Mouse (Mus musculus) hindbrain, embryonic 13.5 days (tissue): ENCODE data around the gene Apoc4. TPM values are rescaled to one million over a fixed set of nuclear protein-coding genes. Genes with fewer than 3 reads are reported as not detected.

ENCODE experiments used
- ATAC-seq: fragments of 200-750 bp; cut with Nextera tagmentation; 2 replicates; pipeline ENCODE4 v1.8.0; 2017; ENCODE audit warnings: moderate TSS enrichment; ENCODE audit not compliant: low FRiP score
- H3K27ac ChIP-seq: fragments of 300-500 bp; sonication (generic); 2 replicates; pipeline ENCODE4 v1.5.1; 2015; ENCODE audit warnings: inconsistent platforms, mild to moderate bottlenecking, moderate library complexity
- H3K27me3 ChIP-seq: fragments of 300-500 bp; sonication (generic); 2 replicates; pipeline ENCODE4 v1.6.1; 2015; ENCODE audit warnings: mild to moderate bottlenecking, inconsistent platforms
- H3K36me3 ChIP-seq: fragments of 300-500 bp; sonication (generic); 2 replicates; pipeline ENCODE4 v1.6.1; 2015; ENCODE audit warnings: mild to moderate bottlenecking, inconsistent platforms
- H3K4me1 ChIP-seq: fragments of 300-500 bp; sonication (generic); replicated peaks from 2 replicates; pipeline ENCODE4 v1.6.1; 2015; ENCODE audit warnings: inconsistent platforms
- H3K4me2 ChIP-seq: fragments of 300-500 bp; sonication (generic); 2 replicates; pipeline ENCODE4 v1.6.1; 2015; ENCODE audit warnings: inconsistent platforms, mild to moderate bottlenecking, moderate library complexity
- H3K4me3 ChIP-seq: fragments of 300-500 bp; sonication (generic); 2 replicates; pipeline ENCODE4 v1.5.1; 2015; ENCODE audit warnings: mild to moderate bottlenecking, inconsistent platforms
- H3K9ac ChIP-seq: fragments of 300-500 bp; sonication (generic); 2 replicates; pipeline ENCODE4 v1.6.1; 2015; ENCODE audit warnings: mild to moderate bottlenecking, inconsistent platforms
- H3K9me3 ChIP-seq: fragments of 300-500 bp; sonication (generic); 2 replicates; pipeline ENCODE4 v1.6.1; 2016; ENCODE audit warnings: inconsistent platforms
- WGBS: fragments of 180-500 bp; shearing (Covaris S2); methylation state at CpG from one replicate; pipeline ENCODE4 v1.1.7; 2015; 5-methylcytosine and 5-hydroxymethylcytosine counted together
- polyA plus RNA-seq: library from polyadenylated mRNA; unstranded; fragments of >200 nt; fragmentation: Nextera tagmentation; extraction: Ambion mirVana; gene quantifications from 2 replicates; pipeline ENCODE4 v1.2.1, GENCODE M21; 2015

The Apoc4 gene
- polyA plus RNA-seq, 1 experiment from 2014 or later = not detected

GRCm38 (mm10) chr7:19697949-19698906 is 16.9 kb upstream of the Apoc4 start:
- Histone ChIP-seq H3K27me3 (peaks cover 12% of the 10 kb centered on the region; the same call in 1 of the 2 replicates), H3K27ac (peak overlapping the region; percentile 19; the same call in 1 of the 2 replicates), H3K36me3 (peaks cover 22% of the 10 kb centered on the region), H3K4me2 (peak overlapping the region; percentile 58), H3K4me1 (peaks cover 26% of the 10 kb centered on the region), H3K9me3 (no peaks in the 10 kb centered on the region), H3K9ac (peak overlapping the region; percentile 68), H3K4me3 (peak overlapping the region; percentile 35)
- 0 out of 2 replicates have a peak, but pooled peaks have one; percentile 3 for ATAC-seq
- WGBS = 2% methylated on average over 28 of the region's 28 CpGs

- WGBS = 96% methylated on average over 34 of the region's 34 CpGs
- Histone ChIP-seq H3K9me3 (no peaks in the 10 kb centered on the region), H3K4me2 (no peak overlapping the region), H3K9ac (no peak overlapping the region), H3K4me1 (peaks cover 30% of the 10 kb centered on the region), H3K27ac (no peak overlapping the region), H3K4me3 (no peak overlapping the region), H3K36me3 (peaks cover 10% of the 10 kb centered on the region), H3K27me3 (peaks cover 12% of the 10 kb centered on the region; the same call in 1 of the 2 replicates)
- ATAC-seq = no peak
Observed at GRCm38 (mm10) chr7:19696336-19696873, 15.1 kb upstream of the Apoc4 start.

DNA sequence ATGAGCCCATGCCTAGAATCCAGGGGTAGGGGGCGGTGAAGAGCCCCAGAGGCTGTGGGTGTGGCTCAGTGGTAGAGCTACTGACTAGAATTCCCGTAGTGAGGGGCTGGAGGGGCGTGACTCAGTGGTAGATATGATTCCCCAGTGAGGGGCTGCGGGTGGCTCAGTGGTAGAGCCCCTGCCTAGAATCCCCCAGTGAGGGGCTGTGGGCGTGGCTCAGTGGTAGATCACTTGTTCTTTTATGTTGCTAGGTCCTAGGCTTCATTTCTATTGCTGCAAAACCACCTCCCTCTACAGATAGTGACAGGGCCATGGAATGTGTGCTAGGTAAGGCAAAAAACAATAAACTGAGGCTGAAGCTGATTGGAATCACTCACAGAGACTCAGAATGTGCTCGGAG is 14.6 kb upstream of the Apoc4 start:
- Histone ChIP-seq H3K27me3 (peaks cover 12% of the 10 kb centered on the region; the same call in 1 of the 2 replicates), H3K9me3 (no peaks in the 10 kb centered on the region), H3K4me3 (no peak overlapping the region), H3K36me3 (peaks cover 8% of the 10 kb centered on the region), H3K4me1 (peaks cover 29% of the 10 kb centered on the region), H3K9ac (no peak overlapping the region), H3K4me2 (no peak overlapping the region), H3K27ac (no peak overlapping the region)
- no peak for ATAC-seq
- WGBS = 87% methylated on average over 6 of the region's 6 CpGs

DNA sequence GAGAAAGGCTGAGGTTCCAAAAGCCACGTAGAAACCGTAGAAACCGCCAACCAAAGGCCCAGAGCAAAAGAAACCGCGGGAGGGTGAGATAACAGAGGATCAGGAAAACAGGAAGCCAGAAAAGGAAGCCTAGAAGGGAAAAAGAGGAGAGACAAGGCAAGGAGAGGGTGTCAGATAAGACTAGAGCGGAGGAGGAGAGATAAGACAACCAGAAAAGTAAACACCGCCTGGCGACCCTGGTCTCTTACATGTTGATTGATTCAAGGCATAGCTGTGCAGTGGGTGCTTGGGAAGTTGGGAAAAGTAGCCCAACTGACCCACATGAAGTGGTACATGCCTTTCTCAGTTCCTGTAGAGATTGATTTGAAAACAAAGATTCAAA is 13.9 kb upstream of the Apoc4 start:
- Histone ChIP-seq H3K4me3 (no peak overlapping the region), H3K9ac (no peak overlapping the region), H3K36me3 (peaks cover 8% of the 10 kb centered on the region), H3K27ac (no peak overlapping the region), H3K4me2 (no peak overlapping the region), H3K9me3 (no peaks in the 10 kb centered on the region), H3K4me1 (peaks cover 27% of the 10 kb centered on the region), H3K27me3 (peaks cover 12% of the 10 kb centered on the region; the same call in 1 of the 2 replicates)
- no peak for ATAC-seq
- WGBS = 59% methylated on average over 8 of the region's 8 CpGs

- H3K4me1 ChIP-seq = peaks cover 26% of the 10 kb centered on the region
- H3K9ac ChIP-seq = no peak overlapping the region
- H3K4me3 ChIP-seq = no peak overlapping the region
- no peak for ATAC-seq
- H3K36me3 ChIP-seq = peaks cover 8% of the 10 kb centered on the region
- H3K27me3 ChIP-seq = peaks cover 12% of the 10 kb centered on the region; the same call in 1 of the 2 replicates
- WGBS = 90% methylated on average over 10 of the region's 10 CpGs
- H3K27ac ChIP-seq = no peak overlapping the region
- H3K4me2 ChIP-seq = no peak overlapping the region
- no peaks in the 10 kb centered on the region for H3K9me3 ChIP-seq
Observed at GRCm38 (mm10) chr7:19694336-19695212, 13.3 kb upstream of the Apoc4 start.

GRCm38 (mm10) chr7:19693421-19693820 is 12.1 kb upstream of the Apoc4 start:
- WGBS = 26% methylated on average over 9 of the region's 10 CpGs
- no peak for ATAC-seq
- H3K36me3 ChIP-seq = peaks cover 8% of the 10 kb centered on the region
- H3K4me1 ChIP-seq = peaks cover 14% of the 10 kb centered on the region
- no peaks in the 10 kb centered on the region for H3K9me3 ChIP-seq
- no peak overlapping the region for H3K27ac ChIP-seq
- H3K4me3 ChIP-seq = no peak overlapping the region
- no peak overlapping the region for H3K9ac ChIP-seq
- 0 out of 2 replicates have a peak, but pooled peaks cover 7% of the 10 kb centered on the region for H3K27me3 ChIP-seq
- no peak overlapping the region for H3K4me2 ChIP-seq

DNA sequence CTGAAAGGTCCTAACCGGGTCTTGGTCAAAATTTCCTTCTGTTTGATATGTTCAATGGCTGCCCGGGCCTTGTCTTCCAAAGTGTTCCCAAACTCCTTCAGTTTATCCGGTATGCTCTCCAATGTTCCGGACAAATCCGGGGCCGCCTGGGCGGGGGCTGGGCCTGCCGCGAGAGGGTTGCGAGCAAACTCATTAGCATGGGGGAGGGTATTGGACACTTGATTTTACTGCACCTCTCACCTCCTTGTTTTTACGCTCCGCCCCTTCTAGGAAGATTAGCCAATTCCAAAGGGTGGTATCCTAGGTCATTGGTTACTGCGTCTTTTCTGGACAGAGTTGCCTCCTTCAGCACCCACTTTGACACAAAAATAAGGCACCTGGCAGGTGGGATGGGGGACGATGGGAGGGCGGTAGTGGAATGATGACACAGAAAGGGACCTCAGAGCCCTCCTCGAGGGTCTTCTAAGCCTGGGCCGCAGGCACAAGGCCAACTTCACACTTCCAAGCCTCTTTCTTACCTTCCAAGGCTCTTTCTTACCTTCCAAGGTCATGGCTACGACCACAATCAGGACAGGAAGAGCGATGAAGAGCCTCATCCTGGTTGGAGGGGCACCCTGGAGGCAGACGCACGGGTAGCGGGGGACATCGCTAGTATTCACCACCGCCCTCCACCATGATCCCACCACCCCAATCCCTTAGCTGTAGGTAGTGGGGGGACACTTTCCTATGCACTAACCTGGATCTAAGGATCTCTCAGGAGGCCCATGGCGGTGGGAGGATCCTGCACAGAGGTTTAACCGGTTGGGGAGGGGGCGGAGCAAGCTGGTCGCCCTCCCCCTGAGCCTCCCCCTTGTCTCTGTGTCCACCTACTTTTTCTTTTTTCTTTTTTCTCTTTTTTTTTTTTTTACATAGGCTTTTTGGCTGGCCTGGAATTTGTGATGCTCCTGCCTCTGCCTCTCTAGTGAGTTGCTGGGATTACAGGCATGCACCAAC is 10.9 kb upstream of the Apoc4 start, which contains the start of gene Apoc1:
TSS of gene Apoc1 (minus strand) at position 788 of the 993 bp plus-strand sequence.
- no peak within 1 kb of the TSS for H3K4me3 ChIP-seq
- no peaks in the 10 kb centered on the region for H3K9me3 ChIP-seq
- ATAC-seq = no peak
- no peak within 1 kb of the TSS for H3K4me2 ChIP-seq
- H3K9ac ChIP-seq = no peak within 1 kb of the TSS
- 53% methylated on average over 28 of the region's 28 CpGs for WGBS
- peaks cover 9% of the 10 kb centered on the region; the same call in 1 of the 2 replicates for H3K4me1 ChIP-seq
- peaks cover 8% of the 10 kb centered on the region for H3K36me3 ChIP-seq
- H3K27ac ChIP-seq = no peak within 1 kb of the TSS
- H3K27me3 ChIP-seq = no peaks in the 10 kb centered on the region

GRCm38 (mm10) chr7:19691434-19691833 is 10.2 kb upstream of the Apoc4 start:
- Histone ChIP-seq H3K27me3 (no peaks in the 10 kb centered on the region), H3K4me1 (peaks cover 9% of the 10 kb centered on the region; the same call in 1 of the 2 replicates), H3K4me2 (no peak overlapping the region), H3K9me3 (no peaks in the 10 kb centered on the region), H3K36me3 (peaks cover 4% of the 10 kb centered on the region), H3K9ac (no peak overlapping the region), H3K4me3 (no peak overlapping the region), H3K27ac (no peak overlapping the region)
- no peak for ATAC-seq
- 80% methylated on average over 6 of the region's 6 CpGs for WGBS

DNA sequence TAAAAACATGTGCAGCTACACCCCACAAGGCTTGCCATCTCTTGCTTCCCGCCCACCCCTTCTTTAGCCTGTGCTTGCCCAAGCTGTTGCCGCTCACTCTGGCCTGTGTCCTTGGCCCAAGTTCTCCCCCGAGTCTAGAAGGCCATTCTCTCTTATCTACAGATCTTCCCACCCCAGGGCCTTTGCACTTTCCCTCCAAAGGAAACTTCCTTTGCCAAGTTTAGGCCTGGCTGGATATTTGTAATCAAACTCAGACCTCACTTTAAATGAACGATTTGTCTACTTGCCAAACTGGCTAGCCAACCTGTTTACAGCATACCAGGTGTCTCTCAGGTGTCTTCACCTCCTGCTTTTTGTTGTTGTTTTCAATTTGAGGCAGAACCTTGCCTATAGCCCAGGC is 9.6 kb upstream of the Apoc4 start:
- Histone ChIP-seq H3K9ac (no peak overlapping the region), H3K4me1 (peaks cover 9% of the 10 kb centered on the region; the same call in 1 of the 2 replicates), H3K9me3 (no peaks in the 10 kb centered on the region), H3K4me3 (no peak overlapping the region), H3K4me2 (no peak overlapping the region), H3K27ac (no peak overlapping the region), H3K36me3 (no peaks in the 10 kb centered on the region), H3K27me3 (no peaks in the 10 kb centered on the region)
- ATAC-seq = no peak
- 94% methylated on average over 4 of the region's 4 CpGs for whole genome bisulfite sequencing

GRCm38 (mm10) chr7:19688611-19689010 is 7.3 kb upstream of the Apoc4 start:
- H3K9ac ChIP-seq = no peak overlapping the region
- peaks cover 8% of the 10 kb centered on the region; the same call in 1 of the 2 replicates for H3K4me1 ChIP-seq
- H3K27ac ChIP-seq = no peak overlapping the region
- H3K9me3 ChIP-seq = no peaks in the 10 kb centered on the region
- ATAC-seq = no peak
- 92% methylated on average over 2 of the region's 2 CpGs for WGBS
- no peaks in the 10 kb centered on the region for H3K27me3 ChIP-seq
- no peak overlapping the region for H3K4me3 ChIP-seq
- no peaks in the 10 kb centered on the region for H3K36me3 ChIP-seq
- H3K4me2 ChIP-seq = no peak overlapping the region

DNA sequence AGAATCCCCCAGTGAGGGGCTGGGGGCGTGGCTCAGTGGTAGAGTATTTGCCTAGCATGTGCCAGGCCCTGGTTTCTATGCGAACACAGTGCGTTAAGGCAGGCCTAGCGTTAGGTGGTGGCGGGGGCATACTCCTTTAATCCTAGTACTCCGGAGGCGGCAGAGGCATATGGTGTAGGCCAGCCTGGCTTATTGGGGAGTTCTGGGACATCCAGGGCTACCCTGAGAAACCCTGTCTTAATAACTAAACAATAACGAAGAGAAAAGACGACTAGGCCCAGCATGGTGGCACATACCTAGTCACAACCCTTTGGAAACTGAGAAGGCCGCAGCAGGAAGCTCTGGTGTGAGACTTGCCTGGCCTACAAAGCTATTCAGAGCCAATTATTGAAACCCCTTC is 6.8 kb upstream of the Apoc4 start:
- WGBS = 90% methylated on average over 10 of the region's 10 CpGs
- H3K9ac ChIP-seq = no peak overlapping the region
- ATAC-seq = no peak
- H3K4me3 ChIP-seq = no peak overlapping the region
- peaks cover 3% of the 10 kb centered on the region; the same call in 1 of the 2 replicates for H3K4me1 ChIP-seq
- H3K36me3 ChIP-seq = no peaks in the 10 kb centered on the region
- no peaks in the 10 kb centered on the region for H3K27me3 ChIP-seq
- no peak overlapping the region for H3K4me2 ChIP-seq
- H3K9me3 ChIP-seq = no peaks in the 10 kb centered on the region
- no peak overlapping the region for H3K27ac ChIP-seq
